Mouse (Mus musculus) stomach, embryonic 14.5 days (tissue): ENCODE results near the gene C130050O18Rik. TPM values are rescaled to one million over a fixed set of nuclear protein-coding genes. Genes with fewer than 3 reads are reported as not detected.
A peak's percentile ranks its signal among the peaks of the same experiment; 100 is the strongest.

Experiments
- ATAC-seq: fragments of 200-750 bp; cut with Nextera tagmentation; 2 replicates; pipeline ENCODE4 v1.8.0; 2017; ENCODE audit warnings: low read depth, moderate TSS enrichment; ENCODE audit not compliant: insufficient number of reproducible peaks, insufficient read depth, low FRiP score
- H3K27ac ChIP-seq: fragments of 300-500 bp; sonication (generic); 2 replicates; pipeline ENCODE4 v1.5.1; 2014; ENCODE audit warnings: mild to moderate bottlenecking, low read length, moderate library complexity, mixed read lengths
- H3K27me3 ChIP-seq: fragments of 300-500 bp; sonication (generic); 2 replicates; pipeline ENCODE4 v1.6.1; 2014; ENCODE audit warnings: low read length, control low read depth, mixed read lengths; ENCODE audit not compliant: control insufficient read depth, insufficient read depth
- H3K36me3 ChIP-seq: fragments of 300-500 bp; sonication (generic); 2 replicates; pipeline ENCODE4 v1.6.1; 2014; ENCODE audit warnings: mild to moderate bottlenecking, control low read depth, low read length, moderate library complexity, mixed read lengths; ENCODE audit not compliant: control insufficient read depth, insufficient read depth
- H3K4me1 ChIP-seq: fragments of 300-500 bp; sonication (generic); 2 replicates; pipeline ENCODE4 v1.6.1; 2014; ENCODE audit warnings: low read length, control low read depth, mixed read lengths; ENCODE audit not compliant: control insufficient read depth, insufficient read depth
- H3K4me2 ChIP-seq: fragments of 300-500 bp; sonication (generic); replicated peaks from 2 replicates; pipeline ENCODE4 v1.6.1; 2014; ENCODE audit warnings: low read depth, low read length, control low read depth
- H3K4me3 ChIP-seq: fragments of 300-500 bp; sonication (generic); 2 replicates; pipeline ENCODE4 v1.5.1; 2014; ENCODE audit warnings: low read depth, low read length, control low read depth
- H3K9ac ChIP-seq: fragments of 300-500 bp; sonication (generic); replicated peaks from 2 replicates; pipeline ENCODE4 v1.6.1; 2014; ENCODE audit warnings: low read depth, mild to moderate bottlenecking, control low read depth, low read length, moderate library complexity, mixed read lengths
- H3K9me3 ChIP-seq: fragments of 300-500 bp; sonication (generic); 2 replicates; pipeline ENCODE4 v1.6.1; 2016; ENCODE audit warnings: low read depth, low read length, control low read depth; ENCODE audit not compliant: control insufficient read depth
- WGBS: fragments of 180-500 bp; shearing (Covaris S2); extraction: QIAGEN DNeasy Blood & Tissue Kit; methylation state at CpG from one replicate; pipeline ENCODE4 v1.1.7; 2014; 5-methylcytosine and 5-hydroxymethylcytosine counted together
- polyA plus RNA-seq: library from polyadenylated mRNA; unstranded; fragments of >200 nt; fragmentation: Nextera tagmentation; extraction: Ambion mirVana; gene quantifications from 2 replicates; pipeline ENCODE4 v1.2.1, GENCODE M21; 2014

C130050O18Rik gene
- polyA plus RNA-seq, 1 experiment from 2014 or later: 0.48 TPM

- no peak overlapping the region for H3K4me2 ChIP-seq
- H3K9ac ChIP-seq: no peak overlapping the region
- H3K9me3 ChIP-seq: no peaks in the 10 kb centered on the region
- no peak overlapping the region for H3K4me3 ChIP-seq
- WGBS: 64% methylated on average over 4 of the region's 4 CpGs
- no peak overlapping the region for H3K27ac ChIP-seq
- H3K4me1 ChIP-seq: no peaks in the 10 kb centered on the region; the same call in 1 of the 2 replicates
- ATAC-seq: no peak
- H3K36me3 ChIP-seq: no peaks in the 10 kb centered on the region
- H3K27me3 ChIP-seq: no peaks in the 10 kb centered on the region
These were observed 37.9 kb downstream of the C130050O18Rik start for GRCm38 (mm10) chr5:139442962-139443361.

GRCm38 (mm10) chr5:139445258-139445657 is 40.2 kb downstream of the C130050O18Rik start:
- ATAC-seq: no peak
- Histone ChIP-seq H3K9me3 (no peaks in the 10 kb centered on the region), H3K9ac (no peak overlapping the region), H3K4me1 (peaks cover 5% of the 10 kb centered on the region), H3K4me2 (no peak overlapping the region), H3K36me3 (no peaks in the 10 kb centered on the region), H3K4me3 (no peak overlapping the region), H3K27me3 (no peaks in the 10 kb centered on the region), H3K27ac (no peak overlapping the region)
- 86% methylated on average over 8 of the region's 8 CpGs for WGBS

- H3K9ac ChIP-seq: no peak overlapping the region
- peaks cover 6% of the 10 kb centered on the region for H3K4me1 ChIP-seq
- ATAC-seq: no peak
- H3K4me3 ChIP-seq: no peak overlapping the region
- H3K4me2 ChIP-seq: no peak overlapping the region
- H3K27me3 ChIP-seq: no peaks in the 10 kb centered on the region
- WGBS: 68% methylated on average over 6 of the region's 6 CpGs
- H3K9me3 ChIP-seq: no peaks in the 10 kb centered on the region
- no peak overlapping the region for H3K27ac ChIP-seq
- no peaks in the 10 kb centered on the region for H3K36me3 ChIP-seq
These were observed 42.9 kb downstream of the C130050O18Rik start for GRCm38 (mm10) chr5:139448025-139448424.

GRCm38 (mm10) chr5:139449161-139449791 is 44.2 kb downstream of the C130050O18Rik start:
- Histone ChIP-seq H3K27ac (no peak overlapping the region), H3K4me3 (no peak overlapping the region), H3K9ac (no peak overlapping the region; the same call in 1 of the 2 replicates), H3K9me3 (no peaks in the 10 kb centered on the region), H3K4me2 (no peak overlapping the region), H3K36me3 (no peaks in the 10 kb centered on the region), H3K27me3 (no peaks in the 10 kb centered on the region), H3K4me1 (peaks cover 8% of the 10 kb centered on the region)
- no peak for ATAC-seq
- 38% methylated on average over 5 of the region's 5 CpGs for WGBS

GRCm38 (mm10) chr5:139449926-139450325 is 44.8 kb downstream of the C130050O18Rik start:
- Histone ChIP-seq H3K27me3 (no peaks in the 10 kb centered on the region), H3K36me3 (no peaks in the 10 kb centered on the region; the same call in 1 of the 2 replicates), H3K9ac (no peak overlapping the region), H3K9me3 (no peaks in the 10 kb centered on the region), H3K4me2 (no peak overlapping the region), H3K4me3 (no peak overlapping the region), H3K27ac (no peak overlapping the region; the same call in 1 of the 2 replicates), H3K4me1 (peaks cover 8% of the 10 kb centered on the region)
- 36% methylated on average over 4 of the region's 4 CpGs for WGBS
- no peak for ATAC-seq

GRCm38 (mm10) chr5:139453031-139453430 is 48.0 kb downstream of the C130050O18Rik start:
- Histone ChIP-seq H3K36me3 (peaks cover 3% of the 10 kb centered on the region; the same call in 1 of the 2 replicates), H3K9me3 (no peaks in the 10 kb centered on the region), H3K27ac (no peak overlapping the region), H3K4me2 (no peak overlapping the region), H3K27me3 (no peaks in the 10 kb centered on the region), H3K4me3 (no peak overlapping the region), H3K4me1 (peaks cover 8% of the 10 kb centered on the region; the same call in 1 of the 2 replicates), H3K9ac (no peak overlapping the region)
- no peak for ATAC-seq
- WGBS: 89% methylated on average over 10 of the region's 10 CpGs

- H3K9me3 ChIP-seq: no peaks in the 10 kb centered on the region
- no peaks in the 10 kb centered on the region for H3K27me3 ChIP-seq
- no peak overlapping the region for H3K9ac ChIP-seq
- WGBS: 89% methylated on average over 12 of the region's 12 CpGs
- H3K4me2 ChIP-seq: no peak overlapping the region
- H3K36me3 ChIP-seq: peaks cover 3% of the 10 kb centered on the region; the same call in 1 of the 2 replicates
- H3K27ac ChIP-seq: no peak overlapping the region
- H3K4me1 ChIP-seq: peaks cover 6% of the 10 kb centered on the region; the same call in 1 of the 2 replicates
- no peak for ATAC-seq
- H3K4me3 ChIP-seq: no peak overlapping the region
These were observed 50.1 kb downstream of the C130050O18Rik start for GRCm38 (mm10) chr5:139455166-139455565.

- H3K4me2 ChIP-seq: no peak overlapping the region
- H3K9ac ChIP-seq: no peak overlapping the region
- peaks cover 3% of the 10 kb centered on the region; the same call in 1 of the 2 replicates for H3K36me3 ChIP-seq
- peak overlapping the region; percentile 1; the same call in 1 of the 2 replicates for H3K27ac ChIP-seq
- H3K27me3 ChIP-seq: no peaks in the 10 kb centered on the region
- ATAC-seq: no peak
- no peak overlapping the region for H3K4me3 ChIP-seq
- H3K4me1 ChIP-seq: peaks cover 6% of the 10 kb centered on the region; the same call in 1 of the 2 replicates
- no peaks in the 10 kb centered on the region for H3K9me3 ChIP-seq
- WGBS: 67% methylated on average over 8 of the region's 8 CpGs
These were observed 52.2 kb downstream of the C130050O18Rik start for GRCm38 (mm10) chr5:139457241-139457640.
